Mouse (Mus musculus): ENCODE data around the gene Tkt. TPM values are rescaled to one million over a fixed set of nuclear protein-coding genes. Genes with fewer than 3 reads are reported as not detected.

Tkt gene
- polyA plus RNA-seq, 1 experiment from 2014 or later, result 246 TPM

GRCm38 (mm10) chr14:30584497-30585251, 36.5 kb downstream of the Tkt start:
- DNase-seq (ENCODE audit: low spot score), result no peak

GRCm38 (mm10) chr14:30585323-30585722, 37.2 kb downstream of the Tkt start:
- DNase-seq (ENCODE audit: low spot score), result no peak

GRCm38 (mm10) chr14:30586780-30587461, 38.8 kb downstream of the Tkt start:
- DNase-seq (ENCODE audit: low spot score), result no peak

GRCm38 (mm10) chr14:30590041-30590645, 42.0 kb downstream of the Tkt start:
- no peak for DNase-seq (ENCODE audit: low spot score)

- no peak for DNase-seq (ENCODE audit: low spot score)
Observed at GRCm38 (mm10) chr14:30590918-30591317, 42.8 kb downstream of the Tkt start.

- DNase-seq (ENCODE audit: low spot score), result peak; percentile 75
Observed at GRCm38 (mm10) chr14:30591417-30591816, 43.3 kb downstream of the Tkt start.

- no peak for DNase-seq (ENCODE audit: low spot score)
Observed at GRCm38 (mm10) chr14:30593279-30594091, 45.3 kb downstream of the Tkt start.

- DNase-seq (ENCODE audit: low spot score), result no peak
Observed at GRCm38 (mm10) chr14:30594092-30594695, 46.0 kb downstream of the Tkt start.

GRCm38 (mm10) chr14:30595576-30596313, 47.6 kb downstream of the Tkt start:
- no peak for DNase-seq (ENCODE audit: low spot score)

GRCm38 (mm10) chr14:30596407-30596806, 48.2 kb downstream of the Tkt start:
- no peak for DNase-seq (ENCODE audit: low spot score)

- no peak for DNase-seq (ENCODE audit: low spot score)
Observed at GRCm38 (mm10) chr14:30597142-30597541, 49.0 kb downstream of the Tkt start.

- no peak for DNase-seq (ENCODE audit: low spot score)
Observed at GRCm38 (mm10) chr14:30606817-30607216, 58.7 kb downstream of the Tkt start.

GRCm38 (mm10) chr14:30607696-30608095, 59.5 kb downstream of the Tkt start:
- DNase-seq (ENCODE audit: low spot score), result no peak

- DNase-seq (ENCODE audit: low spot score), result no peak
Observed at GRCm38 (mm10) chr14:30608176-30608575, 60.0 kb downstream of the Tkt start.

GRCm38 (mm10) chr14:30609499-30609898, 61.3 kb downstream of the Tkt start:
- DNase-seq (ENCODE audit: low spot score), result no peak

GRCm38 (mm10) chr14:30610304-30610703, 62.1 kb downstream of the Tkt start:
- DNase-seq (ENCODE audit: low spot score), result no peak

- DNase-seq (ENCODE audit: low spot score), result no peak
Observed at GRCm38 (mm10) chr14:30610940-30611339, 62.8 kb downstream of the Tkt start.

GRCm38 (mm10) chr14:30612523-30612922, 64.4 kb downstream of the Tkt start:
- peak; percentile 65 for DNase-seq (ENCODE audit: low spot score)

- no peak for DNase-seq (ENCODE audit: low spot score)
Observed at GRCm38 (mm10) chr14:30612962-30613715, 65.0 kb downstream of the Tkt start.

- no peak for DNase-seq (ENCODE audit: low spot score)
Observed at GRCm38 (mm10) chr14:30616751-30617150, 68.6 kb downstream of the Tkt start.

All from thymus, postnatal 0 days (tissue).